Mouse (Mus musculus) CH12.LX (cell line): Measurements from ENCODE around the gene Ank2.

Experiments
- MAFK ChIP-seq: IDR thresholded peaks from 2 replicates; pipeline ENCODE4 v1.6.1; 2011; ENCODE audit warnings: low read length, improper control_type of control experiment; ENCODE audit not compliant: insufficient replicate concordance
- POLR2A ChIP-seq: IDR thresholded peaks from 2 replicates; pipeline ENCODE4 v1.6.1; 2011; ENCODE audit warnings: low read depth, mild to moderate bottlenecking, improper control_type of control experiment, low read length
- ZKSCAN1 ChIP-seq: IDR thresholded peaks from 2 replicates; pipeline ENCODE4 v1.6.1; 2012; ENCODE audit warnings: low read depth, inconsistent platforms, low read length, improper control_type of control experiment, borderline replicate concordance

GRCm38 (mm10) chr3:127468569-127468968 is 30.6 kb downstream of the Ank2 start:
- TF ChIP-seq POLR2A (no peak), MAFK (no peak), ZKSCAN1 (no peak)
